Mouse (Mus musculus) thymus, postnatal 0 days (tissue): ENCODE data around the gene Bcl2l12. TPM values are rescaled to one million over a fixed set of nuclear protein-coding genes. Genes with fewer than 3 reads are reported as not detected.
"Not testable (repeated sequence)": the region's sequence is repeated elsewhere in the genome, so short reads cannot be mapped to it uniquely, and the experiment has no call there.

Experiments
- DNase-seq: peaks from one replicate; pipeline ENCODE4 v3.0.0-alpha.2; 2015; ENCODE audit warnings: low spot score
- polyA plus RNA-seq: library from polyadenylated mRNA; unstranded; fragments of >200 nt; fragmentation: Nextera tagmentation; extraction: Ambion mirVana; gene quantifications from 2 replicates; pipeline ENCODE4 v1.2.1, GENCODE M21; 2015

The Bcl2l12 gene
- 66.6 and 68.8 TPM in 2 replicates for polyA plus RNA-seq

- peak; percentile 25 for DNase-seq
These were observed at the start of gene Bcl2l12 for GRCm38 (mm10) chr7:44998501-44998955. TSS of gene Bcl2l12 (minus strand) at chr7:44998712.

GRCm38 (mm10) chr7:45047491-45047890 is 49.0 kb upstream of the Bcl2l12 start:
- DNase-seq = no peak

- DNase-seq = no peak
These were observed 48.4 kb upstream of the Bcl2l12 start for GRCm38 (mm10) chr7:45046853-45047350.

- no peak for DNase-seq
These were observed 47.2 kb upstream of the Bcl2l12 start for GRCm38 (mm10) chr7:45045741-45046140.

- no peak for DNase-seq
These were observed 44.8 kb upstream of the Bcl2l12 start for GRCm38 (mm10) chr7:45043307-45043706.

GRCm38 (mm10) chr7:45040851-45041250 is 42.3 kb upstream of the Bcl2l12 start:
- DNase-seq = no peak

- no peak for DNase-seq
These were observed 39.9 kb upstream of the Bcl2l12 start for GRCm38 (mm10) chr7:45038411-45038810.

- DNase-seq = peak; percentile 69
These were observed 39.3 kb upstream of the Bcl2l12 start for GRCm38 (mm10) chr7:45037720-45038361.

- no peak for DNase-seq
These were observed 38.2 kb upstream of the Bcl2l12 start for GRCm38 (mm10) chr7:45036702-45037101.

- no peak for DNase-seq
These were observed 37.1 kb upstream of the Bcl2l12 start for GRCm38 (mm10) chr7:45035631-45036030.

GRCm38 (mm10) chr7:45033722-45034359 is 35.3 kb upstream of the Bcl2l12 start:
- DNase-seq = no peak

- DNase-seq = no peak
These were observed 32.3 kb upstream of the Bcl2l12 start for GRCm38 (mm10) chr7:45030857-45031256.

- DNase-seq = no peak
These were observed 31.5 kb upstream of the Bcl2l12 start for GRCm38 (mm10) chr7:45029995-45030394.

- DNase-seq = no peak
These were observed 29.8 kb upstream of the Bcl2l12 start for GRCm38 (mm10) chr7:45028351-45028750.

GRCm38 (mm10) chr7:45027761-45028160 is 29.2 kb upstream of the Bcl2l12 start:
- DNase-seq = no peak

- no peak for DNase-seq
These were observed 27.7 kb upstream of the Bcl2l12 start for GRCm38 (mm10) chr7:45026256-45026655.

GRCm38 (mm10) chr7:45025601-45026220 is 27.2 kb upstream of the Bcl2l12 start:
- DNase-seq = no peak

GRCm38 (mm10) chr7:45024281-45025248 is 26.1 kb upstream of the Bcl2l12 start:
- no peak for DNase-seq

GRCm38 (mm10) chr7:45023711-45024110 is 25.2 kb upstream of the Bcl2l12 start:
- not testable (repeated sequence) for DNase-seq

- no peak for DNase-seq
These were observed 21.7 kb upstream of the Bcl2l12 start for GRCm38 (mm10) chr7:45020225-45020624.

- DNase-seq = no peak
These were observed 20.6 kb upstream of the Bcl2l12 start for GRCm38 (mm10) chr7:45019031-45019571.
